Mouse (Mus musculus): ENCODE data around the gene Zbtb21. TPM values are rescaled to one million over a fixed set of nuclear protein-coding genes. Genes with fewer than 3 reads are reported as not detected.
"Not testable (repeated sequence)": the region's sequence is repeated elsewhere in the genome, so short reads cannot be mapped to it uniquely, and the experiment has no call there.

Zbtb21 gene
- total RNA-seq (2021): 10 to 100 TPM; 20.8 to 21.1 TPM
- long read RNA-seq, experiment 1, partial matches to known transcripts: 1 of 11 reads
- long read RNA-seq, experiment 1, other reads (novel, unspliced or antisense): 8 of 11 reads
- long read RNA-seq, experiment 2, full-length matches to known transcripts: 4 of 12 reads
- long read RNA-seq, experiment 2, partial matches to known transcripts: 0 of 12 reads
- long read RNA-seq, experiment 2, other reads (novel, unspliced or antisense): 8 of 12 reads

- intact Hi-C loops (cut with DNase I): loop anchor here (2.0 to 5.0 kb wide), 2 partner anchors 34 to 155 kb away; partner anchors contain the start of gene B230307C23Rik
- DNase-seq (ENCODE audit: low spot score in 2 of 2): peak; percentile 97 to 98
These were observed at the start of gene Zbtb21, which contains the start of gene C2cd2 for GRCm38 (mm10) chr16:97962151-97962948. Gene Zbtb21 (minus strand): TSS chr16:97962622. Gene C2cd2 (minus strand): TSS chr16:97962598.

GRCm38 (mm10) chr16:97997383-97997731 is 34.9 kb upstream of the Zbtb21 start:
- DNase-seq (ENCODE audit: low spot score in 2 of 2): peak in 1 of 2 experiments; percentile 41
- intact Hi-C loops (cut with DNase I): loop anchor here (2.0 kb wide), 1 partner anchor 35 kb away; the partner anchor contains the start of genes C2cd2 and Zbtb21

- intact Hi-C loops (cut with DNase I): loop anchor here (2.0 kb wide), 1 partner anchor 34 kb away; the partner anchor contains the start of genes C2cd2 and Zbtb21
- DNase-seq (ENCODE audit: low spot score in 2 of 2): peak; percentile 87 to 89
These were observed 34.4 kb upstream of the Zbtb21 start, which contains the start of gene B230307C23Rik for GRCm38 (mm10) chr16:97996616-97997382. Gene B230307C23Rik (plus strand): TSS chr16:97997315.

- DNase-seq (ENCODE audit: low spot score in 2 of 2): peak in 1 of 2 experiments; percentile 6
- intact Hi-C loops (cut with DNase I): loop anchor here (2.0 kb wide), 1 partner anchor 33 kb away; the partner anchor contains the start of genes C2cd2 and Zbtb21
These were observed 33.6 kb upstream of the Zbtb21 start for GRCm38 (mm10) chr16:97995849-97996615.

GRCm38 (mm10) chr16:97992477-97992876 is 30.1 kb upstream of the Zbtb21 start:
- intact Hi-C loops (cut with DNase I); DNase-seq (ENCODE audit: low spot score in 2 of 2): not testable (repeated sequence)

GRCm38 (mm10) chr16:97991517-97991916 is 29.1 kb upstream of the Zbtb21 start:
- no peak for DNase-seq (ENCODE audit: low spot score in 2 of 2)
- intact Hi-C loops (cut with DNase I): no loop called here

GRCm38 (mm10) chr16:97984589-97984988 is 22.2 kb upstream of the Zbtb21 start:
- intact Hi-C loops (cut with DNase I): no loop called here
- no peak for DNase-seq (ENCODE audit: low spot score in 2 of 2)

GRCm38 (mm10) chr16:97981362-97981761 is 18.9 kb upstream of the Zbtb21 start:
- DNase-seq (ENCODE audit: low spot score in 2 of 2): no peak
- intact Hi-C loops (cut with DNase I): no loop called here

GRCm38 (mm10) chr16:97977722-97978121 is 15.3 kb upstream of the Zbtb21 start:
- no peak for DNase-seq (ENCODE audit: low spot score in 2 of 2)
- intact Hi-C loops (cut with DNase I): no loop called here

GRCm38 (mm10) chr16:97977277-97977676 is 14.9 kb upstream of the Zbtb21 start:
- DNase-seq (ENCODE audit: low spot score in 2 of 2): no peak
- intact Hi-C loops (cut with DNase I): no loop called here

GRCm38 (mm10) chr16:97963956-97964540 is 1.6 kb upstream of the Zbtb21 start:
- intact Hi-C loops (cut with DNase I): loop anchor here (2.0 to 5.0 kb wide), 2 partner anchors 33 to 157 kb away; partner anchors contain the start of gene B230307C23Rik
- DNase-seq (ENCODE audit: low spot score in 2 of 2): no peak

- intact Hi-C loops (cut with DNase I): loop anchor here (2.0 to 5.0 kb wide), 2 partner anchors 35 to 154 kb away; partner anchors contain the start of gene B230307C23Rik
- DNase-seq (ENCODE audit: low spot score in 2 of 2): peak in 1 of 2 experiments; percentile 17
These were observed 856 bp downstream of the Zbtb21 start for GRCm38 (mm10) chr16:97961381-97962150.

- DNase-seq (ENCODE audit: low spot score in 2 of 2): no peak
- intact Hi-C loops (cut with DNase I): loop anchor here (5.0 kb wide), 1 partner anchor 153 kb away; no protein-coding TSS in a partner anchor
These were observed 2.1 kb downstream of the Zbtb21 start for GRCm38 (mm10) chr16:97960348-97960747.

- DNase-seq (ENCODE audit: low spot score in 2 of 2): no peak
- intact Hi-C loops (cut with DNase I): no loop called here
These were observed 3.9 kb downstream of the Zbtb21 start for GRCm38 (mm10) chr16:97958401-97958973.

GRCm38 (mm10) chr16:97957626-97958025 is 4.8 kb downstream of the Zbtb21 start:
- intact Hi-C loops (cut with DNase I): no loop called here
- no peak for DNase-seq (ENCODE audit: low spot score in 2 of 2)

- no peak for DNase-seq (ENCODE audit: low spot score in 2 of 2)
- intact Hi-C loops (cut with DNase I): no loop called here
These were observed 6.4 kb downstream of the Zbtb21 start for GRCm38 (mm10) chr16:97956011-97956410.

GRCm38 (mm10) chr16:97953300-97953699 is 9.1 kb downstream of the Zbtb21 start:
- no peak for DNase-seq (ENCODE audit: low spot score in 2 of 2)
- intact Hi-C loops (cut with DNase I): no loop called here
